ENCODE assay signal across 27 mouse cellular contexts in genomic region chr2:151788221-151788977, GRCm38 (mm10). TPM values are rescaled to one million over a fixed set of nuclear protein-coding genes. Genes with fewer than 3 reads are reported as not detected.
DNase-seq lines count a peak whose midpoint lies in the region; ATAC-seq and TF ChIP-seq lines count a peak whose summit lies in the region.
"Had no signal": no experiment of that assay in that cellular context is flagged by ENCODE, and none has a peak within 500 bp of the region (broad histone marks: within the 10 kb centered on the region; RNA-seq: fewer than 3 reads in every experiment).

No protein-coding gene starts in this region.

- H3K9ac ChIP-seq in kidney, embryonic 15.5 days: no peak overlapping the region
- no peak overlapping the region for H3K9ac ChIP-seq in hindbrain, embryonic 11.5 days (ENCODE audit: low read depth, low read length)
- H3K9ac ChIP-seq: forebrain, embryonic 12.5 days; forebrain, embryonic 15.5 days; heart, embryonic 13.5 days; hindbrain, embryonic 12.5 days; hindbrain, embryonic 15.5 days had no signal

- no peak overlapping the region for H3K4me2 ChIP-seq in kidney, embryonic 15.5 days
- no peak overlapping the region for H3K4me2 ChIP-seq in hindbrain, embryonic 11.5 days (replicated peaks; ENCODE audit: low read depth, low read length)
- H3K4me2 ChIP-seq: forebrain, embryonic 12.5 days; forebrain, embryonic 15.5 days; heart, embryonic 13.5 days; hindbrain, embryonic 12.5 days; hindbrain, embryonic 15.5 days had no signal

- no peak overlapping the region for H3K27ac ChIP-seq in kidney, embryonic 15.5 days
- H3K27ac ChIP-seq in embryonic fibroblast, embryonic 13.5 days (ENCODE audit: insufficient read depth, low read length): 0 out of 2 replicates have a peak overlapping the region, but pooled peaks have one; percentile 8
- H3K27ac ChIP-seq in hindbrain, embryonic 11.5 days (ENCODE audit: low read depth, low read length): no peak overlapping the region
- H3K27ac ChIP-seq: forebrain, embryonic 12.5 days; forebrain, embryonic 15.5 days; heart, embryonic 10.5 days; heart, embryonic 13.5 days; hindbrain, embryonic 12.5 days; hindbrain, embryonic 15.5 days had no signal

- ATAC-seq in kidney, embryonic 15.5 days (replicated peaks; ENCODE audit: low FRiP score): 0 out of 2 replicates have a peak, but pooled peaks have one; percentile 29
- no peak for ATAC-seq in hindbrain, embryonic 11.5 days (ENCODE audit: low FRiP score)
- ATAC-seq: activated CD4-positive, CD25-positive, alpha-beta regulatory T cell, adult 4 months; forebrain, embryonic 15.5 days; intestine, postnatal 0 days had no signal

- H3K4me1 ChIP-seq in kidney, embryonic 15.5 days: no peaks in the 10 kb centered on the region
- H3K4me1 ChIP-seq in embryonic fibroblast, embryonic 13.5 days (ENCODE audit: control insufficient read depth, insufficient read depth, low read length): peaks cover 9% of the 10 kb centered on the region; the same call in 1 of the 2 replicates
- no peaks in the 10 kb centered on the region for H3K4me1 ChIP-seq in hindbrain, embryonic 11.5 days (replicated peaks; ENCODE audit: control insufficient read depth, insufficient read depth, low read length)
- H3K4me1 ChIP-seq: forebrain, embryonic 12.5 days; forebrain, embryonic 15.5 days; heart, embryonic 10.5 days; heart, embryonic 13.5 days; hindbrain, embryonic 12.5 days; hindbrain, embryonic 15.5 days had no signal

- H3K27me3 ChIP-seq in kidney, embryonic 15.5 days: no peaks in the 10 kb centered on the region
- no peaks in the 10 kb centered on the region for H3K27me3 ChIP-seq in hindbrain, embryonic 11.5 days (ENCODE audit: control insufficient read depth, insufficient read depth, low read length)
- H3K27me3 ChIP-seq: forebrain, embryonic 12.5 days; forebrain, embryonic 15.5 days; hindbrain, embryonic 12.5 days; hindbrain, embryonic 15.5 days had no signal

- no peaks in the 10 kb centered on the region for H3K9me3 ChIP-seq in kidney, embryonic 15.5 days (replicated peaks)
- H3K9me3 ChIP-seq in hindbrain, embryonic 11.5 days (ENCODE audit: control insufficient read depth, low read length): no peaks in the 10 kb centered on the region
- H3K9me3 ChIP-seq: forebrain, embryonic 12.5 days; forebrain, embryonic 15.5 days; heart, embryonic 10.5 days; heart, embryonic 13.5 days; hindbrain, embryonic 12.5 days; hindbrain, embryonic 15.5 days had no signal

- H3K36me3 ChIP-seq in kidney, embryonic 15.5 days: no peaks in the 10 kb centered on the region
- H3K36me3 ChIP-seq in hindbrain, embryonic 11.5 days (ENCODE audit: control insufficient read depth, insufficient read depth, low read length): no peaks in the 10 kb centered on the region
- H3K36me3 ChIP-seq: forebrain, embryonic 12.5 days; forebrain, embryonic 15.5 days; heart, embryonic 10.5 days; heart, embryonic 13.5 days; hindbrain, embryonic 12.5 days; hindbrain, embryonic 15.5 days had no signal

- 64% methylated on average over 7 of the region's 7 CpGs for WGBS in kidney, embryonic 15.5 days
- 79% methylated on average over 7 of the region's 7 CpGs for WGBS in hindbrain, embryonic 11.5 days

- no peak overlapping the region for H3K4me3 ChIP-seq in kidney, embryonic 15.5 days (replicated peaks)
- H3K4me3 ChIP-seq in embryonic fibroblast, embryonic 13.5 days (ENCODE audit: insufficient read depth, low read length): no peak overlapping the region
- H3K4me3 ChIP-seq in hindbrain, embryonic 11.5 days (ENCODE audit: low read depth, low read length): no peak overlapping the region
- H3K4me3 ChIP-seq: forebrain, embryonic 12.5 days; forebrain, embryonic 15.5 days; heart, embryonic 10.5 days; heart, embryonic 13.5 days; hindbrain, embryonic 12.5 days; hindbrain, embryonic 15.5 days had no signal

- TF ChIP-seq CTCF in embryonic fibroblast, embryonic 13.5 days (IDR thresholded peaks at IDR 0.05; ENCODE audit: borderline replicate concordance, insufficient read depth, low read length): no peak

- no peak for TF ChIP-seq POLR2A in embryonic fibroblast, embryonic 13.5 days (IDR thresholded peaks at IDR 0.05; ENCODE audit: low read depth, low read length)

- no peak for DNase-seq in kidney, postnatal 14 days
- peak; percentile 83 for DNase-seq in 3T3-L1 (ENCODE audit: low read depth, low spot score)
- DNase-seq in Muller cell, postnatal 12 days (ENCODE audit: inconsistent ontology term): peak; percentile 45
- no peak for DNase-seq in urinary bladder, postnatal 14 days (ENCODE audit: low spot score)
- no peak for DNase-seq in hindbrain, embryonic 11.5 days (ENCODE audit: low spot score)
- DNase-seq in right cerebral cortex, postnatal 25 days: no peak
- DNase-seq: adrenal gland, postnatal 10 days; adrenal gland, postnatal 36 days; cerebellum, adult 18-20 months; cerebellum, adult 9-10 months; cerebellum, postnatal 14 days; gastrocnemius, postnatal 10 days; heart, adult 18-20 months; heart, postnatal 14 days; heart, postnatal 4 days had no signal

RNA-seq across cellular contexts. Expression of gene Psmf1, which starts 44.4 kb away (rescaled TPM):
- polyA plus RNA-seq in kidney, embryonic 15.5 days (2015; fragmentation: Nextera tagmentation; extraction: Ambion mirVana): 42.2 and 43.0 TPM in 2 replicates
- polyA plus RNA-seq in embryonic fibroblast, embryonic 13.5 days (2011; ENCODE audit: insufficient read length, low read depth, missing spikeins): 28.7 and 32.7 TPM in 2 replicates
- 43.5 and 45.9 TPM in 2 replicates for polyA plus RNA-seq in hindbrain, embryonic 11.5 days (2014; fragmentation: Nextera tagmentation; extraction: Ambion mirVana)

RNA-seq across cellular contexts. Expression of gene Rspo4, which starts 54.3 kb away (rescaled TPM):
- 0.06 TPM in 1 of 2 replicates, not detected in the other for polyA plus RNA-seq in kidney, embryonic 15.5 days (2015; fragmentation: Nextera tagmentation; extraction: Ambion mirVana)
- polyA plus RNA-seq in embryonic fibroblast, embryonic 13.5 days (2011; ENCODE audit: insufficient read length, low read depth, missing spikeins): not detected in 2 replicates
- 0.66 and 0.77 TPM in 2 replicates for polyA plus RNA-seq in hindbrain, embryonic 11.5 days (2014; fragmentation: Nextera tagmentation; extraction: Ambion mirVana)
- polyA plus RNA-seq: activated CD4-positive, CD25-positive, alpha-beta regulatory T cell, adult 4 months; forebrain, embryonic 12.5 days; heart, embryonic 13.5 days; heart, embryonic 16.5 days; intestine, embryonic 14.5 days; intestine, postnatal 0 days had no signal

Comparison
In these comparisons a context has a peak if more than half of its experiments do, and no peak if none do; other contexts are left out.
1. DNase-seq: peak in 3T3-L1 (single experiment) and Muller cell, postnatal 12 days (single experiment); none in kidney, postnatal 14 days (single experiment), urinary bladder, postnatal 14 days (single experiment), hindbrain, embryonic 11.5 days (single experiment) and right cerebral cortex, postnatal 25 days (single experiment).